Mouse (Mus musculus): ENCODE data around the gene Negr1.

GRCm38 (mm10) chr3:156958640-156959039 lies 397.0 kb downstream of the Negr1 start:
- TF ChIP-seq CTCF (IDR thresholded peaks at IDR 0.05; ENCODE audit: low read depth, low read length) (no peak), TAL1 (conservative IDR thresholded peaks at IDR 0.05; ENCODE audit: low read depth, low read length) (no peak)
